Mouse (Mus musculus) stomach, embryonic 15.5 days (tissue): ENCODE results near the gene Kcne2. TPM values are rescaled to one million over a fixed set of nuclear protein-coding genes. Genes with fewer than 3 reads are reported as not detected.
A peak's percentile ranks its signal among the peaks of the same experiment; 100 is the strongest.

Experiments
- ATAC-seq: fragments of 200-750 bp; cut with Nextera tagmentation; 2 replicates; pipeline ENCODE4 v1.8.0; 2017; ENCODE audit warnings: low read depth, moderate number of reproducible peaks, moderate TSS enrichment; ENCODE audit not compliant: insufficient read depth, low FRiP score
- H3K27ac ChIP-seq: fragments of 300-500 bp; sonication (generic); 2 replicates; pipeline ENCODE4 v1.5.1; 2015; ENCODE audit warnings: mild to moderate bottlenecking, inconsistent platforms
- H3K27me3 ChIP-seq: fragments of 300-500 bp; sonication (generic); replicated peaks from 2 replicates; pipeline ENCODE4 v1.6.1; 2015; ENCODE audit warnings: inconsistent platforms
- H3K36me3 ChIP-seq: fragments of 300-500 bp; sonication (generic); 2 replicates; pipeline ENCODE4 v1.6.1; 2015; ENCODE audit warnings: inconsistent platforms
- H3K4me1 ChIP-seq: fragments of 300-500 bp; sonication (generic); 2 replicates; pipeline ENCODE4 v1.6.1; 2015; ENCODE audit warnings: inconsistent platforms
- H3K4me2 ChIP-seq: fragments of 300-500 bp; sonication (generic); 2 replicates; pipeline ENCODE4 v1.6.1; 2015; ENCODE audit warnings: mild to moderate bottlenecking, inconsistent platforms
- H3K4me3 ChIP-seq: fragments of 300-500 bp; sonication (generic); replicated peaks from 2 replicates; pipeline ENCODE4 v1.5.1; 2015; ENCODE audit warnings: inconsistent platforms
- H3K9ac ChIP-seq: fragments of 300-500 bp; sonication (generic); 2 replicates; pipeline ENCODE4 v1.6.1; 2015; ENCODE audit warnings: inconsistent platforms
- H3K9me3 ChIP-seq: fragments of 300-500 bp; sonication (generic); 2 replicates; pipeline ENCODE4 v1.6.1; 2016; ENCODE audit warnings: inconsistent platforms
- WGBS: fragments of 180-500 bp; shearing (Covaris S2); methylation state at CpG from one replicate; pipeline ENCODE4 v1.1.7; 2015; 5-methylcytosine and 5-hydroxymethylcytosine counted together
- polyA plus RNA-seq: library from polyadenylated mRNA; unstranded; fragments of >200 nt; fragmentation: Nextera tagmentation; extraction: Ambion mirVana; gene quantifications from 2 replicates; pipeline ENCODE4 v1.2.1, GENCODE M21; 2015

Gene Kcne2
- polyA plus RNA-seq, 1 experiment from 2014 or later = 3.0 TPM

DNA sequence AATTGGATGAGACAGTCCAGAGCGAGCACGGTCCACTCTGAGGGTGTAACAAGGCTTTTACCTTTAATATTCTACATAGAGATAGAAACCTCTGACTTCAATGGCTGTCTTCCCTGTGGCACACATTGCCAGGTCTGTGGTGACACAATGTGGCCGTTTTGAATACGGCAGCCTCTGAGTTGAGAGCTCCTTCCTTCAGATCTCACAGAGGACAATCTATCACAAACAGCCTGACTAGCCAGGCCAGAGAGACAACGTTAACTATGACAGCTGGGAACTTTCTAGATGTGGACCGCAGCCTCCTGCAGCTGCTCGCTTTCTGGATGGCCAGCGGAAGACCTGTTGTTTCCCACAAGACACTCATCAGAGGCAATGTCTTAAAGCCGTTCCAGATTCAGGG, 3.4 kb upstream of the Kcne2 start:
- no peaks in the 10 kb centered on the region for H3K9me3 ChIP-seq
- no peak overlapping the region for H3K9ac ChIP-seq
- no peak overlapping the region for H3K4me3 ChIP-seq
- no peaks in the 10 kb centered on the region for H3K4me1 ChIP-seq
- H3K27ac ChIP-seq = no peak overlapping the region
- no peak for ATAC-seq
- H3K27me3 ChIP-seq = no peaks in the 10 kb centered on the region
- H3K36me3 ChIP-seq = no peaks in the 10 kb centered on the region
- no peak overlapping the region for H3K4me2 ChIP-seq
- 60% methylated on average over 9 of the region's 9 CpGs for WGBS

DNA sequence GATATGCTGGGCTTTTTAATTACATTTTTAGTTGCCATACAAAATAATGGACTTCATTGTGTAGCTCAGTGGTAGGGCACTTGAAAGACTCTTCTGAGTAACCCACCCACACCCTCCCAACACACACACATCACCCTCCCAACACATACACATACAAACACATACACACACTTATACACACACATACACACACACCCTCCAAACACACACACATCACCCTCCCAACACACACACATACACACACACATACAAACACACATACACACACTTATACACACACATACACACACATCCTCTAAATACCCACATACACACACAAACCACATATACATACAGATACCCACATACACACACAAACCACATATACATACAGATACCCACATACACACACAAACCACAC, 2.1 kb upstream of the Kcne2 start:
- Histone ChIP-seq H3K4me3 (no peak overlapping the region), H3K36me3 (no peaks in the 10 kb centered on the region)

DNA sequence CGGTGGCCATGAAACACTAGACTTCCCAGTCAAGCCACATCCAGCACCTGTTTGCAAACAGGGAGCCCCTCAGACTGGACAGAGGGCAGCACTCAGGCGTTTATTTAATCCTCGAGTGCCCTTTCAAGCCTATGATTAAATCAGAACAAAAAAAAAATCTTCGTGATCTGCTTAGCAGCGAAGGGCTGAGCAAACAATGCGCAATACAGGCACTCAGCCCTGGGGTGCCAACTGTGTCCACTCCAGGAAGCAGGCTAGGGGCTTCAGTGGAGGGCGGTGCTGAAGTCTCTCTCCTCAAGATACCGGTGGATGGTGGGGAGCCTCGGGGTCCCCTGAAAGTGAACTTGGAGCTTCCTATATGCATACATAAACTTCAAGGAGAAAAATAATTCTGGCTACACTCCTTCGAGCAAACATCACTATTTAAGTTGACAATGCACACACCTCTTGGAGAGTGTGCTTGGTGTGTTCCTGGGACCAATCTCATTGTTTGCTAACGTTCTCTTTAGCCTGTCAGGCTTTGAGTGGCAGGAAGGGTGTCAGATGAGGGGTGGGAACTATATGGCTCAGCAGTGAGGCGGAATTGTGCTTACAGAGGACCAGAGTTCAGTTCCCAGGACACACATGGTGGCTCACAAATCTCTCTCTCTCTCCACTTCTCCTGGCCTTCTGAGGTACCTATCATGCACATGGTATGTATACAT, 2.2 kb downstream of the Kcne2 start:
- Histone ChIP-seq H3K27ac (no peak overlapping the region), H3K9ac (no peak overlapping the region), H3K4me1 (no peaks in the 10 kb centered on the region), H3K27me3 (no peaks in the 10 kb centered on the region), H3K4me3 (no peak overlapping the region), H3K36me3 (no peaks in the 10 kb centered on the region), H3K4me2 (no peak overlapping the region), H3K9me3 (no peaks in the 10 kb centered on the region)
- WGBS = 48% methylated on average over 12 of the region's 12 CpGs
- ATAC-seq = 0 out of 2 replicates have a peak, but pooled peaks have one; percentile 50

More for the DNA sequence above, 2.1 kb upstream of the Kcne2 start:
- Histone ChIP-seq H3K4me2 (no peak overlapping the region), H3K27me3 (no peaks in the 10 kb centered on the region), H3K4me1 (no peaks in the 10 kb centered on the region), H3K9me3 (no peaks in the 10 kb centered on the region), H3K9ac (no peak overlapping the region), H3K27ac (no peak overlapping the region)
- ATAC-seq = no peak

DNA sequence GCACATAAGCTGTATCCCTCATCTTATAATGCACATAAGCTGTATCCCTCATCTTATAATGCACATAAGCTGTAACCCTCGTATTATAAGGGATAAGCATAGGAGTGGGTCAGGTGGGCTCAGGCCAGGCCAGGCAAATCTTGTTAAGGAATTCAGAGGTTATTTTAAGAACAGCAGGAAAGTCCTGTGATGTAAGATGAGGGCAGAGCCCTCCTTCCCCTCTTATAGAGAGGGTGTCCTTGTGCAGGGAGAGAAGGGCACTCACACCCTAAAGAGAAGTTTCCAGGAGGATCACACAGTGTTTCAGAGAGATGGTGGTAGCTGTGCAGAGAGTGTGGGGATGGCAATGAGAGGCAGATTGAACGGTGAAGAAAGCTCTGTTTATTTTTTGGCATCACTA, 3.1 kb downstream of the Kcne2 start:
- no peak overlapping the region for H3K27ac ChIP-seq
- no peak overlapping the region for H3K4me3 ChIP-seq
- H3K9me3 ChIP-seq = no peaks in the 10 kb centered on the region
- no peak overlapping the region for H3K9ac ChIP-seq
- no peaks in the 10 kb centered on the region for H3K4me1 ChIP-seq
- H3K27me3 ChIP-seq = no peaks in the 10 kb centered on the region
- WGBS = 51% methylated on average over 2 of the region's 2 CpGs
- H3K4me2 ChIP-seq = no peak overlapping the region
- no peaks in the 10 kb centered on the region for H3K36me3 ChIP-seq
- ATAC-seq = no peak

DNA sequence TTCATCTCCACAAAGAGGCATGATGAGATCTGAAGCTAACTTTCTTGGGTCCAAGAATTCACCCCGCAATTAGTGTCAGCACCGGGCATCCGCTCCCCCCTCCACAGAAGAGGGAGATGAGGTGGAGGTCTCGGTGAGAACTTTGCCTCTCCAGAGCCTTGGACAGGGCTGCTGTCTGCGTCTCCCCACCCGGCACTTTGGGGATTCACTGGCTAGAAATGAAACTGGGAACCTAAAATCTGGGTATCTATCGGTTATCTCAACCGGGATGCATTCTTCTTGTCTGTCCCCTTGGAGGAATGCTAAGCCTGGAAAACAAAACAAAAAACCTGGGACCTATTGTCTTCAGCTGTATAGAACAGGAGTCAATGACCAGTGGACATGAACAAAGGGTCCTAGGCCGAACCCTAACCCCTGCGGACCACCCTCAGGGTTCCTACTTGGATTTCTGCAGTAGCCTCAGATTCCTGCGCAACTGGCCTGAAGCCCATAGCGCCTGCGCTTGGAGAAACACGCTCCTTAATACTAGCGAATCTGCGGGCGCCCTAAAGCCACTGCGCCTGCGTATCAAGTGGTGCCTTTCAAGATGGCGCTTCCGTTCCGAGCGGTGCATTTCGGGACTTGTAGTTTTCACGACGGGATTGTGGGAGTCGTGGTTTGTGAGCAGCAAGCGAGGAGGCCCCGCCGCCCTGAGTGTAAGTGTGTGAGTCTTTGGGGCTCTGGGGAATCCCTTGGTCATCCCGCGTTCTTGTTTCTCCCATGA, 8.6 kb downstream of the Kcne2 start, which contains the start of gene Smim11:
Gene Smim11 (plus strand): TSS at position 638 of the 763 bp plus-strand sequence.
- Histone ChIP-seq H3K27ac (peak within 1 kb of the TSS; percentile 57), H3K4me1 (peaks cover 16% of the 10 kb centered on the region), H3K36me3 (peaks cover 4% of the 10 kb centered on the region; the same call in 1 of the 2 replicates), H3K4me3 (peak within 1 kb of the TSS; percentile 69), H3K27me3 (no peaks in the 10 kb centered on the region), H3K4me2 (peak within 1 kb of the TSS; percentile 81), H3K9ac (peak within 1 kb of the TSS; percentile 59), H3K9me3 (no peaks in the 10 kb centered on the region)
- ATAC-seq = peak; percentile 91
- 8% methylated on average over 32 of the region's 32 CpGs for WGBS

DNA sequence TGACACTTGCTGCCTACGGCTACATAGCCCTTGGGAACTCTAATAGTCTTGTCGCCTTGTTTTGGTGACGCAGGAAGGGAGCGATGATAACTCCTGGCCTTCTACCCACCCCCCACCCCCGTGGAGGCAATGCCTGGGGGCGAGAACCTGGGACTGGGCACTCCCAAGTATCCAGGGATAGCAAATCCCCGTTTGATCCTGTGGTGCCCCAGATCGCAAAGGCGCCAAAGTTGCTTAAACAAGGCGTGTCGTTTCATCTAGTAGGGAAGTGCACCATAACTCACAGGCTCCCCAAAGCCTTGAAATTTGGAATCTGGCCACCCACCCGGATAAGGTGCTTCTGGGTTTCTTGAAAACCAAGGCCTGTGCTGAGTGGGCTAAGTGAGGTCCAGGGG, 9.2 kb downstream of the Kcne2 start:
- WGBS = under 1% methylated on average over 12 of the region's 12 CpGs
- ATAC-seq = peak; percentile 40; the same call in 1 of the 2 replicates

DNA sequence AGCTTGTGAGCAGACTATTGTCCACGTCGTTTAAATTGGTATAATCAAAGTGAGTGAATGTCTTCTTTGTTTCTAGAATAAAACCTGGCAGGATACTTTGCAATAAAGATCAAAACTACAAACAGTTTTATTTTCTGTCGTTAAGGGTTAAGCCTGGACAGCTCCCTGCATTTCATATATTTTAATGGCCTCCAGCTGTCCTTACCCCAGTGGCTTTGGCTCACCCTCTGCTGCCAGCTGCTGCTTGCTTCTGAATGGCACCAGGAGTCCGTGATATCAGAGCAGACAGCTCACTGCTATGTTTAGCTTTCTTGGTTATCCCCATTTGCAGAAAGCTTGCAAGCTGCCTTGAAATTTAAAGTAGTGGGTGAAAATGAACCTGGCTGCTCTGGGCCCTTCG, 9.8 kb downstream of the Kcne2 start:
- Histone ChIP-seq H3K9me3 (no peaks in the 10 kb centered on the region), H3K4me3 (peak overlapping the region; percentile 69), H3K27ac (peak overlapping the region; percentile 55), H3K4me2 (peak overlapping the region; percentile 81), H3K27me3 (no peaks in the 10 kb centered on the region), H3K4me1 (peaks cover 16% of the 10 kb centered on the region), H3K36me3 (peaks cover 13% of the 10 kb centered on the region; the same call in 1 of the 2 replicates), H3K9ac (peak overlapping the region; percentile 59; the same call in 1 of the 2 replicates)
- ATAC-seq = no peak; the same call in 1 of the 2 replicates
- 26% methylated on average over 5 of the region's 5 CpGs for WGBS

More for the DNA sequence above, 9.2 kb downstream of the Kcne2 start:
- peak overlapping the region; percentile 55 for H3K27ac ChIP-seq
- peak overlapping the region; percentile 81 for H3K4me2 ChIP-seq
- H3K4me1 ChIP-seq = peaks cover 16% of the 10 kb centered on the region
- H3K9ac ChIP-seq = peak overlapping the region; percentile 59
- H3K36me3 ChIP-seq = peaks cover 9% of the 10 kb centered on the region; the same call in 1 of the 2 replicates
- no peaks in the 10 kb centered on the region for H3K27me3 ChIP-seq
- no peaks in the 10 kb centered on the region for H3K9me3 ChIP-seq
- peak overlapping the region; percentile 69 for H3K4me3 ChIP-seq

DNA sequence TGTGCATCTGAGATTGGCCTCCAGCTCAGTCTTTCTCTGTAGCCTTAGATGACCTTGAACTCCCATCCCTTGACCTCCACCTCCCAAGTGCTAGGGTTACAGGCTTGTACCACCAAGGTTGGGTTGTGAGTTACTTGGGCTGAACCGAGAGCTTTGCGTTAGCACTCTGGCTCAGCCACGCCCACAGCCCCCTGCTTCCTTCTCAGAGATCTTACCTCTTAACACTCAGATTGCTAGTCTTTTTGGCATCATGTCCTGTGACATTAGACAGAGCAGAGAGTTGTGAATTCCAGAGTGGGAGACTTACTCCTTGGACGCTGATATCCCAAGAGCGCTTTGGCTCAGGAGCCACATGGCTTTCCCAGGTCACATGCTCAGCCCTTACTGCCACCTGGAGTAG, 10.3 kb downstream of the Kcne2 start:
- Histone ChIP-seq H3K4me2 (peak overlapping the region; percentile 81), H3K4me3 (peak overlapping the region; percentile 69), H3K9me3 (no peaks in the 10 kb centered on the region), H3K36me3 (peaks cover 13% of the 10 kb centered on the region; the same call in 1 of the 2 replicates), H3K27ac (peak overlapping the region; percentile 55), H3K27me3 (no peaks in the 10 kb centered on the region), H3K4me1 (peaks cover 16% of the 10 kb centered on the region), H3K9ac (no peak overlapping the region)
- ATAC-seq = no peak; the same call in 1 of the 2 replicates
- WGBS = 55% methylated on average over 5 of the region's 5 CpGs

DNA sequence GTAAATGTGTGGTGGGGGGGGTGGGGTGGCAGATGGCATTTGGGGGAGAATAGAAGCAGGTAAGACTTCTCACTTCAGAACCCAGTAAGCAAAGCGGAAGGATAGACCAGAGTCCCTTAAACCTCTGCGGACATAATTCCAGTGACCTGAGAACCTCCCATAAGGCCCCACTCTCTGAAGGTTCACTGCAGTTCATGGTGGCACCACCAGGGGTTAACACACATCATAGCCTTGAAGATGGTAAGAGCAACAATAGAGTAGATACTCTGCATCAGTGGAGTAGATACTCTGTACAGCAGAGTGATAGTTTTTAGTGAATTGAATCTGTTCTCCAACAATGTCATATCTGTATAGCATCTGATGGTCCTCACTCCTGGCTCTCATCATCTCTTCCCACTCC, 13.3 kb downstream of the Kcne2 start:
- ATAC-seq = no peak
- 81% methylated on average over 2 of the region's 2 CpGs for WGBS
- Histone ChIP-seq H3K4me1 (peaks cover 16% of the 10 kb centered on the region), H3K27ac (no peak overlapping the region), H3K27me3 (no peaks in the 10 kb centered on the region), H3K4me2 (no peak overlapping the region), H3K36me3 (peaks cover 19% of the 10 kb centered on the region), H3K9ac (no peak overlapping the region), H3K9me3 (no peaks in the 10 kb centered on the region), H3K4me3 (no peak overlapping the region)

DNA sequence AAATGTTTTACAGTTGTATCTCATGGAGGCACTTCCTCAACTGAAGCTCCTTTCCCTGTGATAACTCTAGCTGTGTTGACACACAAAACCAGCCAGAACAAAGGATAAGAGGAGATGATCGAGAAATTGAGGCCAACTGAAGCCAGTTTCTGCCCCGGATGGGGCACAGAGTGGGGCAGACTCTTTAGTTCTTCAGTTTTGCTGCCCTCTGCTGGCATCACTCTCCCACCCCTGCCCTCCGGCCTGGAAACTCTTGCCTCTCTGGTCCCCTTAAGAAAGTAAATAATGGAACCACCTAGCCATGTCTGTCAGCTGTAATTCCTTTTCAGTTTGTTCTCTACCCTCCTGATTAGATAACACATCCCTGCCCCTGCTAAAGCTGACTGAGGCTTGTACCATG, 15.8 kb downstream of the Kcne2 start:
- Histone ChIP-seq H3K27ac (no peak overlapping the region), H3K9me3 (no peaks in the 10 kb centered on the region), H3K4me3 (no peak overlapping the region), H3K27me3 (no peaks in the 10 kb centered on the region), H3K9ac (no peak overlapping the region), H3K4me1 (0 out of 2 replicates have a peak, but pooled peaks cover under 1% of the 10 kb centered on the region), H3K4me2 (no peak overlapping the region), H3K36me3 (peaks cover 19% of the 10 kb centered on the region)
- WGBS = 76% methylated on average over 3 of the region's 3 CpGs
- ATAC-seq = no peak

DNA sequence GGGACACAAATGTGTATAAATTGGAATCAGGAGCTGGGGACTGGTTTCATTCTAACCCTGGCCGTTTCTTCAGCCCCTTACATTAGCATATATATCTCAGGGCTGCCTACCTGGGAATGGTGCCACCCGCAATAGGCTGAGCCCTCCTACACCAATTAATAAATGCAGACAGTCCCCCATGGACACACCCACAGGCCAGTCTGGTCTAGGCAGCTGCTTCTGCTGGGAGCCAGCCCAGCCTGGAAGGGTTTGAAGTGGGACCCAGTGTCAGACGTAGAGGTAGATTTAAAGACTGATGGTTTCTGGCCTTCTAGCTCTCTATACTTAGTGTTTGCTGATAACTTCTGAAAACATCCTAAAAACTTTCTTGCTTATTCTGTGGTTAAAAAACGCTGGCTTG, 16.9 kb downstream of the Kcne2 start:
- no peak overlapping the region for H3K9ac ChIP-seq
- H3K4me3 ChIP-seq = no peak overlapping the region
- peaks cover 24% of the 10 kb centered on the region for H3K36me3 ChIP-seq
- ATAC-seq = no peak
- no peak overlapping the region for H3K4me2 ChIP-seq
- H3K9me3 ChIP-seq = no peaks in the 10 kb centered on the region
- 55% methylated on average over 4 of the region's 4 CpGs for WGBS
- H3K4me1 ChIP-seq = no peaks in the 10 kb centered on the region
- no peaks in the 10 kb centered on the region for H3K27me3 ChIP-seq
- H3K27ac ChIP-seq = no peak overlapping the region
